Mouse (Mus musculus): ENCODE results near the gene Macrod1. TPM values are rescaled to one million over a fixed set of nuclear protein-coding genes. Genes with fewer than 3 reads are reported as not detected.
A peak's percentile ranks its signal among the peaks of the same experiment; 100 is the strongest.

Macrod1 gene
- polyA plus RNA-seq, 1 experiment: 22.3 TPM

DNA sequence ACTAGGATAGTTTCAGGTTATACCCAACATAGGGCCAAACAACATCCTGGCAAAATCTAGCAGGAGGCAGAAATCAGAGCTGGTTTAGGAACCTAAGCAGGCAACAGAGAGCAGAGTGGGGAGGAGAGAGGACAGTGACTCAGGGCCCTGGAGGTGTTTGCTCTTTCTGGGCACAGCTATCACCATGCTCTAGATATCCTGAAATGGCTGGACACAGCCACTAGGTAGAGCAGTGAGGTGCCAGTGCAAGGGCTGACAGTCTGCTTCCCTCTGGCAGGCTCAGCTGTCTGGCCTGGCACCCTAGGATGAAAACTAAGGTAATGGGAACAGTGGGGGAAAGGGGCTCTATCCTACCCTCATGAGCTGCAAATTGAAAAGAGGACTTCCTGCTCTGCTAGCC lies 166.9 kb downstream of the Macrod1 start:
- no peak for DNase-seq (ENCODE audit: extremely low spot score in 1 of 2, low spot score in 1 of 2)

DNA sequence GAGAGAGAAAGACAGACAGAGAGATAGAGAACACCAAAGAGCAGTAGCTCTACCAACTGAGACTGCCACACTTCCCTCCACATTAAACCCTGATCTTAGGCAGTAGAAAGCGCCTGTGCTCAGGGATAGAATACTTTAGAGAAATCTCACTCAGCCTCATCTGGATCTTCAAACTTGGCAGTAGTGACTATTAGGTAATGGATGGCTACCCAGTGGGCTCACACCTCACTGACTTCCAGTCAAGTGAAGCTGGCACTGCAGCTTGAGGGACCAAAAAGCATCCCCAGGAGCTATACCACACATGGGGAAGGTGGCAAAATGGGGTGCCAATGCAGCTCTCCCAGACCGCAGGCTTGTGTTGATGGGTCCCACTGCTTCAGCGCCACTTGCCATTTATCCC lies 167.6 kb downstream of the Macrod1 start:
- DNase-seq (ENCODE audit: extremely low spot score in 1 of 2, low spot score in 1 of 2): no peak

DNA sequence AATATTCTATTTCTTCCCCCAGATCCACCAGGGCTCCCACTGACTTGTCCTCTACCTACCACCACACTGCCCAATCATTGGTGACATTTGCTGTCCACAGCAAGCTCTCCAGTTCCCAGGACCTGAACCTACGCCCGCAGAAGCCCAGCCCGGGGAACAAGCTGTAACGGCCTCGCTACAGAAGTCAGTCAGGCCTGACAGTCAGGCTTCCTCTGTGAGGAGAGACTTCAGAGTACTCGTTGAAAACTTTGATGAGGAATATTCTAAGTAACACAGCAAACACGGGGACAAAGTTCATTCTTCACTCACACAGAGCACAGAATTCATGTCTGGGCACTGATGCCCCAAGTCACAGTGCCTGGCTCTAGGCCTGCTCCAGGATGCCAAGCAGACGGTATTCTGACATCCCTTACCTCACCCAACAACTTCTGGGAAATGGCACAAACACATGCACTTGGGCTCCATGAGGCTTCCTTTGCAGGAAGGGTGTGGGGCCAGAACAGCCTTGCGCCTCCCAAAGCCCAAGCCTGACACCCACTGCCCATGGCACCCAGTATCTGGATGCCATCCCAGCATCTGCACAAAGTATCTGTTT lies 168.6 kb downstream of the Macrod1 start:
- no peak for DNase-seq (ENCODE audit: extremely low spot score in 1 of 2, low spot score in 1 of 2)

DNA sequence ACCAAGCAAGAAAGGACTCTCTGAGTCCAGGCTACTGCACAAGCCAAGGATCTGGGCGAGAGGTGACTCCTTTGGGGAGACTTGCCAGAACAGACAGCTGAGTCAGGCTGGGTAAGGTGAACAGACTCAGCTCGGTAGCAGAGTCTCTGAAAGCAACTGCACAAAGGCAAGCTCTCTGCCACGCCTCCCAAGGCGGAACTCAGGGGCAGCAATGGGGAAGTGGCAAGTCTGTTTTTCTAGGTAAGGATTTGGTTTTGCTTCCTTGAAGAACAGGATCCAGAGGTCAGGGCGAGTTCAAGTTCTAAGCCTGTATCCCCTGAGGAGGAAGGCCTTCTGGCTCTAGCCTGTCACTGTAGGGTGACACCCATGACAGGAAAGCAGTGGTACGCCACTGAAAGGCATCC lies 169.9 kb downstream of the Macrod1 start:
- DNase-seq (ENCODE audit: extremely low spot score in 1 of 2, low spot score in 1 of 2): no peak

DNA sequence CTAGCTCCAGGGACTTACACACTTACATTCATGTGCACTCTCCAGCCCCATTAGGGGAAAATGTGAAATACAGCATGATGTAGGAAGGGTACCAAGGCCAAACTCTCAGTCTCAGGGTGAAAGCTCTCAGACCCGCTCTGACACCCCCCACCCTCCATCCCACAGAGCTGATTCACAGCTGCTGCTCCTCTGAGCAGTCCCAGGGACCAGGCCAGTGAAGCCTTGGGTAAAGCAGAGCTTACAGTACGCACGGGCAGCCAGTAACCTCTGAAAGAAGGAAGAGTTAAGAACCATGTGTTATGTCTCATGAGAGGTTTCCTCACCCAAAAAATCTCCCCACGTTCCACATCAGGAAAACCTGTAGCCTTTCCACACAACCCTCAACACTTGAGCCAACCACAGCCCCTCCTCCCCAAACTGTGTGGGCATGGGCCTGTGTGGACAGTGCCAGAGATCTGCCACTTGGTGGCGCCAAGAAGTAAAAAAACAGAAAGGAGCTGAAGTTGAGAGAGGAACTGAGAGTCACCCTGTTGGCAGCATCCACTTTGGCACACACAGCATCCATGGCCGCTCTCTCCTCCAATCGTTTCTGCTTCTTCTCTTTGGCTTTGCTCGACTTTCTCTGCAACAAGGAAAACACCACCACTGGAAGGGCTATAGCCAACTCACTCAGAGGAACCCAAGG lies 178.1 kb downstream of the Macrod1 start:
- peak; percentile 78 to 90 for DNase-seq (ENCODE audit: extremely low spot score in 1 of 2, low spot score in 1 of 2)

DNA sequence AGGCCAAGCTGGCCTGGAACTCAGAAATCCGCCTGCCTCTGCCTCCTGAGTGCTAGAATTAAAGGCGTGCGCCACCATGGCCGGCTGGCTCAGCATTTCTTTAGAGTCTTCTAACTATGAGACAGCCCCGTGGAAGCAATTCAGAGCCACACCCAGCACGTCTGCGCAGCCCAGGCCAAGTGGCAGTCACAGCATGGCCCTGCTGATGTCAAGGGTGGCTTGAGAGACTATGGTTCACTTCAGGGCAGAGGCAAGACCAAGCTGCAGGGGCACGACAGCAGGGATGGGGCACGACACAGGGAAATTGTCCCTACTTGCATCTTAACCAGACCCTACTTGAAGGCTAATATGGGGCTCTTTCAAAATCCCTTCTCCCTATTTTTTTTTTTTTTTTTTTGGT lies 178.9 kb downstream of the Macrod1 start:
- DNase-seq (ENCODE audit: extremely low spot score in 1 of 2, low spot score in 1 of 2): no peak

DNA sequence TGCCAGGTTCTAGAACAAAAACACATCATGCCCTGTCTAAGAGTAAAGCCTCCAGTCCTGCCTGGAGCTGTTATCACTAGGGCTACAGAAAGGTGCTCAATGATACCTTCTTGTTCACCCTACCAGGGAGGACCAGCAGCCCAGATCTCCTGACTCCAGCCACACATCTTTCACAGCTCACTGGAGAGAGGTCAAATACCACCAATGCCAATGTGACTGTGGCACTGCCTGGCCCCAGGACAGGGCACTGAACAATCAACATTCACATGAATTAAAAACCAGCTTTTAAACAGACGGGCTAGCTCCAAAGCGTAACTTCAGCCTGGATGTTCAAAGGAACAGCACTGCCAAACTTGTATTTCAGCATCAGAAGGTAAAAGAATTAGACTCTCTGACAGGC lies 179.4 kb downstream of the Macrod1 start:
- DNase-seq (ENCODE audit: extremely low spot score in 1 of 2, low spot score in 1 of 2): no peak

DNA sequence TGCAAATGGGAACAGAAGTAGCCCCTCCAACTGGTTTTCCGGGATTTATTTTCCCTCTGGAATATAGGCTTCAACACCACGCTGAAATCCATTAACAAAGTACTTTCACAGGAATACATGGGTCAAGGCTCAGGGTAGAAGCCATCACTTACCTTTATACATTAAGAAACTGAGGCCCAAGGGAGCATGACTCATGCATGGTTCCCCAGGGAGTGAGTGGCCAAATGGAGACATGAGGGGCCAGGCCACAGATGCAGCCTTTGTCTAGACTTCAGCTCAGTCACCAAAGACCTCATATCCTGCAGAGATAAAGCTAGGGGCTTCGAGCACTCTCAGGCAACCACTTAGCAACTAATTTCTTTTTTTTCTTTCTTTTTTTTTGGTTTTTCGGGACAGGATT lies 180.1 kb downstream of the Macrod1 start:
- DNase-seq (ENCODE audit: extremely low spot score in 1 of 2, low spot score in 1 of 2): no peak

DNA sequence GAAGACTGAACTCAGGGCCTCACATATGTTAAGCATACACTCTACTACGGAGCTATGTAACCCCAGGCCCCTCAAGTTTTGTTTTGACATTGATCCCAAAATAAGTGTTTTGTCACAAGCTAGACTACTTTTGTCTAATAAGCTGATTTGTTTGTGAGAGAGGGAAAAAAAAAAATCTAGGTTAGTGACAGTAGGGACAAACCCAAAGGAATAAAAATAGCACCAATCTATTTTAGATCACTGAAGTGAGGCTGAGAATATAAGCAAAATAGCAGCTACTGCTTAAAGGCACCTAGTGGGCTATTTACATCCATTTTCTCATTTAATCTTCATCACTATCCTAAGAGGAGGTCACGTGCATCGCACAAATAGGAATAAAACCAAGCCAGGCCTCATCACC lies 183.0 kb downstream of the Macrod1 start:
- no peak for DNase-seq (ENCODE audit: extremely low spot score in 1 of 2, low spot score in 1 of 2)

DNA sequence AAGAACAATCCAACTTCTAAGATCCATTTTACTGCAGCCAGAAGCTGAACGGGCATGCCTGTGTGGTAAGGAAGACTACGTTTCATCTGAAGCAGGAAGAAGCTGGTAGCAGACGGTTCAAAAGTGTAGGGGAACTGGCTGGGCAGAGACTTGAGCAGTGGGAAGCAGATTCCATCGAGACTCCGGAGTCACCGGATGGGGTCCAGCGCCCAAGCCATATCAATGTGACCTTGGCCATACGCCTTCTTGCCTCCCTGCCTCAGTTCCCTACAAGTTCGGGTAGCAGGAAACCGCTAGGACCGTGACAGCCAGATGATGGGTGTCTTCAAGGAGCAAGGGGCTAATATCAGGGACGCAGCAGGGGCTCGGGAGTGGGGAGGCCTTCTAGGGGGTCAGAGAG lies 183.7 kb downstream of the Macrod1 start:
- DNase-seq (ENCODE audit: extremely low spot score in 1 of 2, low spot score in 1 of 2): no peak

DNA sequence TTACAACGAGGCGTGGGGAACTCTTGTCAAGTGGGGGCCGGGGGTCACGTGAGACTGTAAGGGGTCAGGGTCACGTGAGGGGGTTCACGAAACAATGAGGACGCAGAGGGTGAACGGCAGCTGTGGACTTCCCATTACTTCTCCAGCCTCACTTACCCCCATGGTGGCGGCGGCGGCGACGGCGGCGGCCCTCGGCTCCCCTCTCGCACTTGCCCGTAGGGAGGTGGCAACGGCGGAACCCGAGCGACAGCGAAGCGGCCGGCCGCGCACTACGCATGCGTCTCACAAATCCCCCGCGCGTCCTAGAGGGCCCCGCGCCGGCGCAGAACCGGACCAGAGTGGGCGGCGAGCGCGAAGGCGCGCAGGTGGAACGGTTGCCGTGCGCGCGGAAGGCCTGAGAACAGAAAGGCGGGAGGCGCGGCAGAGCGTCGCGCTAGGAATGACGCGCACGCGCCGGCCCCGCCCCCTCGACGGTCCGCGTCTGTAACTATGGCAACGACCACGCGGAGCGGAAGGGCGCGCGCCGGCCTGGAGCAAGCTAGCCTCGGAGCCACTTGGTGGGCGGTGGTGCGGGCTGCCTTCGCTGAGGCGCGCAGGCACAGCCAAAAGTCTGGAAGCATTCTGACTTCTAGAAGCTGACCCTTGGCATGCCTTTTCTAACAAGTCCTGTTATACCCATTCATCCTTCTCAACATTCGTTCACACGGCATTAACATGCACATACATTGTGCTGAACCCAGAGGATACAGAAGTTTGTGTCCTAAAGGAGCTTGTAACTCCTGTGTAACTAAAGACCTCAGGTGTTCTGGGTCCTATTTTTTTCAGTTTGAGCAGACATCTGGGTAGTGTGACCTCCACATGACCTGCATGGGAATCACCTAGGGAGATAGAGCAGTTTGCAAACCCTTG lies 184.4 kb downstream of the Macrod1 start, which contains the start of gene Naa40:
Gene Naa40, minus strand, starts transcription at position 402 of the 909 bp plus-strand sequence.
- DNase-seq (ENCODE audit: extremely low spot score in 1 of 2, low spot score in 1 of 2): peak; percentile 83 to 92

DNA sequence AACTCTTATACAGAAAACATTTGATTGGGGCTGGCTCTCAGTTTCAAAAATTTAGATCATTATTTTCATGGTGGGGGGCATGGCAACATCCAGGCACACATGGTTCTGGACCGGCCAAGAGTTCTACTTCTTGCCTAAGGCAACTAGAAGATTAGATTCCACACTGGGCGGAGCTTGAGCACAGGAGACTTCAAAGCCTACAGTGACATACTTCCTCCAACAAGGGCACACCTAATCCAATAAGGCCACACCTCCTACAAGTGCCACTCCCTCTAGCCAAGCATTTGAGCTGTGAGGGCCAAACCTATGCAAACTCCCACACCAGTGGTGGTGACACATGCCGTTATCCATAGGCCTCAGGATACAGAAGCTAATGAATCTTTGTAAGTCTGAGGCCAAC lies 189.4 kb downstream of the Macrod1 start:
- no peak for DNase-seq (ENCODE audit: extremely low spot score in 1 of 2, low spot score in 1 of 2)

Other genes with a start within 250 kb of the Macrod1 start
- 34.1 and 36.9 TPM in 2 replicates for gene Rps6ka4, start 216.2 kb upstream of the Macrod1 start, polyA plus RNA-seq (2012; rRNA removed)
- 2.5 and 3.8 TPM in 2 replicates for gene Ccdc88b, start 198.6 kb upstream of the Macrod1 start, polyA plus RNA-seq (2012; rRNA removed)
- gene Trmt112, start 147.1 kb upstream of the Macrod1 start, polyA plus RNA-seq (2012; rRNA removed): 89.9 and 99.5 TPM in 2 replicates
- gene Prdx5, start 146.7 kb upstream of the Macrod1 start, polyA plus RNA-seq (2012; rRNA removed): 322 and 340 TPM in 2 replicates
- 67.7 and 70.5 TPM in 2 replicates for gene Esrra, start 135.0 kb upstream of the Macrod1 start, polyA plus RNA-seq (2012; rRNA removed)
- gene Catsperz, start 131.4 kb upstream of the Macrod1 start, polyA plus RNA-seq (2012; rRNA removed): 11.9 and 16.0 TPM in 2 replicates
- 22.3 and 30.5 TPM in 2 replicates for gene Kcnk4, start 122.3 kb upstream of the Macrod1 start, polyA plus RNA-seq (2012; rRNA removed)
- 55.1 and 65.8 TPM in 2 replicates for gene Bad, start 114.9 kb upstream of the Macrod1 start, polyA plus RNA-seq (2012; rRNA removed)
- gene Gpr137, start 114.3 kb upstream of the Macrod1 start, polyA plus RNA-seq (2012; rRNA removed): 105 TPM in 2 replicates
- 56.4 and 59.8 TPM in 2 replicates for gene Ppp1r14b, start 81.8 kb upstream of the Macrod1 start, polyA plus RNA-seq (2012; rRNA removed)
- gene Plcb3, start 80.3 kb upstream of the Macrod1 start, polyA plus RNA-seq (2012; rRNA removed): 19.6 and 21.8 TPM in 2 replicates
- 207 and 212 TPM in 2 replicates for gene Fkbp2, start 76.3 kb upstream of the Macrod1 start, polyA plus RNA-seq (2012; rRNA removed)
- gene Vegfb, start 69.2 kb upstream of the Macrod1 start, polyA plus RNA-seq (2012; rRNA removed): 102 and 108 TPM in 2 replicates
- gene Dnajc4, start 64.2 kb upstream of the Macrod1 start, polyA plus RNA-seq (2012; rRNA removed): 36.7 and 39.6 TPM in 2 replicates
- 12.5 and 12.9 TPM in 2 replicates for gene Nudt22, start 60.7 kb upstream of the Macrod1 start, polyA plus RNA-seq (2012; rRNA removed)
- 24.7 and 25.4 TPM in 2 replicates for gene Trpt1, start 60.7 kb upstream of the Macrod1 start, polyA plus RNA-seq (2012; rRNA removed)
- gene Fermt3, start 37.3 kb upstream of the Macrod1 start, polyA plus RNA-seq (2012; rRNA removed): 5.1 and 5.5 TPM in 2 replicates
- gene Stip1, start 16.8 kb upstream of the Macrod1 start, polyA plus RNA-seq (2012; rRNA removed): 141 and 148 TPM in 2 replicates
- gene Flrt1, start 48.9 kb downstream of the Macrod1 start, polyA plus RNA-seq (2012; rRNA removed): 8.1 TPM in 2 replicates
- 253 and 260 TPM in 2 replicates for gene Otub1, start 149.5 kb downstream of the Macrod1 start, polyA plus RNA-seq (2012; rRNA removed)
- gene Cox8a, start 160.8 kb downstream of the Macrod1 start, polyA plus RNA-seq (2012; rRNA removed): 1,156 and 1,379 TPM in 2 replicates
- gene Naa40, start 184.4 kb downstream of the Macrod1 start, polyA plus RNA-seq (2012; rRNA removed): 73.6 and 74.1 TPM in 2 replicates
- gene Rcor2, start 210.5 kb downstream of the Macrod1 start, polyA plus RNA-seq (2012; rRNA removed): 20.2 and 24.6 TPM in 2 replicates

All from frontal cortex, adult 2 months (tissue).